Mouse (Mus musculus) forebrain, embryonic 16.5 days (tissue): ENCODE measurements around the gene Pttg1ip. TPM values are rescaled to one million over a fixed set of nuclear protein-coding genes. Genes with fewer than 3 reads are reported as not detected.

Source experiments
- ATAC-seq: fragments of 200-750 bp; cut with Nextera tagmentation; 2 replicates; pipeline ENCODE4 v1.8.0; 2017; ENCODE audit warnings: mild to moderate bottlenecking, moderate library complexity
- H3K27ac ChIP-seq: fragments of 300-500 bp; sonication (generic); 2 replicates; pipeline ENCODE4 v1.5.1; 2014; ENCODE audit warnings: low read length, control low read depth
- H3K27me3 ChIP-seq: fragments of 300-500 bp; sonication (generic); replicated peaks from 2 replicates; pipeline ENCODE4 v1.6.1; 2014; ENCODE audit warnings: low read length; ENCODE audit not compliant: control insufficient read depth, insufficient read depth
- H3K36me3 ChIP-seq: fragments of 300-500 bp; sonication (generic); 2 replicates; pipeline ENCODE4 v1.6.1; 2014; ENCODE audit not compliant: control insufficient read depth, insufficient read depth
- H3K4me1 ChIP-seq: fragments of 300-500 bp; sonication (generic); replicated peaks from 2 replicates; pipeline ENCODE4 v1.6.1; 2014; ENCODE audit warnings: low read length; ENCODE audit not compliant: control insufficient read depth, insufficient read depth
- H3K4me2 ChIP-seq: fragments of 300-500 bp; sonication (generic); 2 replicates; pipeline ENCODE4 v1.6.1; 2014; ENCODE audit warnings: mild to moderate bottlenecking, low read length, control low read depth
- H3K4me3 ChIP-seq: fragments of 300-500 bp; sonication (generic); replicated peaks from 2 replicates; pipeline ENCODE4 v1.5.1; 2014; ENCODE audit warnings: mild to moderate bottlenecking, low read length, control low read depth
- H3K9ac ChIP-seq: fragments of 300-500 bp; sonication (generic); replicated peaks from 2 replicates; pipeline ENCODE4 v1.6.1; 2014; ENCODE audit warnings: low read depth, low read length, control low read depth
- H3K9me3 ChIP-seq: fragments of 300-500 bp; sonication (generic); 2 replicates; pipeline ENCODE4 v1.6.1; 2016; ENCODE audit warnings: low read length; ENCODE audit not compliant: control insufficient read depth
- WGBS: fragments of 180-500 bp; shearing (Covaris S2); extraction: QIAGEN DNeasy Blood & Tissue Kit; methylation state at CpG from one replicate; pipeline ENCODE4 v1.1.7; 2014; 5-methylcytosine and 5-hydroxymethylcytosine counted together
- polyA plus RNA-seq: library from polyadenylated mRNA; unstranded; fragments of >200 nt; fragmentation: Nextera tagmentation; extraction: Ambion mirVana; gene quantifications from 2 replicates; pipeline ENCODE4 v1.2.1, GENCODE M21; 2015

The Pttg1ip gene
- polyA plus RNA-seq, 1 experiment from 2014 or later = 73.3 TPM

DNA sequence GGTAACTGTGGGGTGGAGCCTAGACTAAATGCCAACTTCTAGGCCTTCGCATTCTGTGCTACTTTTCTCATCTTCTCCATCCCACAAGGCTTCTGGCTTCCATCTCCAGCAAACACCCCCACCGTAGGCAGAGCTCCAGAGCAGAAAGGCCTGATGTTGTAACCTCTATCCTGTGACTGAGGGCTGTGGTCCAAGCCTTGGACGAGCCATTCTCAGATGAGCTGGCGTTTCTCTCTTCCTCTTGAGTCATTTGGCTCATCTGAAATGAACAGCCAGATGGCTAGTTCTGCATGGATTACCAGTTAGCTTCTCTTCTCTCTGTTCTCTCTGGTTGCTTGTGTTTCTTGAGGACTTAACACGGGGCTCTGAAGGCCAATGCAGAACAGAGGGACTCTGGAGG is 36.6 kb upstream of the Pttg1ip start:
- H3K4me2 ChIP-seq = no peak overlapping the region
- no peak overlapping the region for H3K4me3 ChIP-seq
- no peaks in the 10 kb centered on the region for H3K9me3 ChIP-seq
- 77% methylated on average over 5 of the region's 5 CpGs for WGBS
- H3K4me1 ChIP-seq = no peaks in the 10 kb centered on the region
- no peak for ATAC-seq
- H3K27ac ChIP-seq = no peak overlapping the region
- H3K27me3 ChIP-seq = no peaks in the 10 kb centered on the region
- no peaks in the 10 kb centered on the region for H3K36me3 ChIP-seq
- no peak overlapping the region for H3K9ac ChIP-seq

DNA sequence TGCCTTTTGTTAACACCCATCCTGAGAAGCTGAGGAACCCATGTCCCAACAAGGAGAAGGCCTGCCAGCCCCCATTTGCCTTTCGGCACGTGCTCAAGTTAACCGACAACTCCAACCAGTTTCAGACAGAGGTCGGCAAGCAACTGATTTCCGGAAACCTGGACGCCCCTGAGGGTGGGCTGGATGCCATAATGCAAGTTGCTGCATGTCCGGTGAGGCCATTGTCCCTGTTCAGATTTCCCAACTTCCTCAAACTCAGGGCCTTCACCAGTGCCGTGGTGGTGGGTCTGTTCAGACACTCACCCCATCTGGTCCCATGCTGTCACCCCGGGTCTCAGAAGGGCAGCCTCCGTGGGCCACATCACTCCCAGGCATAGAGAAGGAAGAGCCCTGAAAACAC is 32.9 kb upstream of the Pttg1ip start:
- 87% methylated on average over 10 of the region's 10 CpGs for WGBS
- no peak for ATAC-seq
- no peaks in the 10 kb centered on the region for H3K27me3 ChIP-seq

DNA sequence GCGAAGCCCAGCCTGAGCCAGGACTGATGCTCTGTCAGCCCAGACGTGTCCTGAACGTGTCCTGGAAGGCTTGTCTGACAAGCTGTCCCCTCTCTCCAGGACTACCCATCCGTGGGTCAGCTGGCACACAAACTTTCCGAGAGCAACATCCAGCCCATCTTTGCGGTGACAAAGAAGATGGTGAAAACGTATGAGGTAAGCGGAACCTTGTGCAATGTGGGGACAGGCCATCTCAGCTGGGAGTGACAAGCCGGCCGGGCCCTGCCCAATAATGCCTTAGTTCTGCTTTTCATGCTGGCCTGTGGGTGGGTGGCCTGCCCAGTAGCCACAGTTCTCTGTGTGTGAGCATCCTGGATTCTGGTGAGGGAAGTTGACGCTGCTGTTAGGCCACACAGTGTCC is 30.6 kb upstream of the Pttg1ip start:
- H3K4me1 ChIP-seq = no peaks in the 10 kb centered on the region
- no peaks in the 10 kb centered on the region for H3K27me3 ChIP-seq
- no peak overlapping the region for H3K4me3 ChIP-seq
- no peak overlapping the region for H3K27ac ChIP-seq
- no peaks in the 10 kb centered on the region for H3K36me3 ChIP-seq
- 69% methylated on average over 11 of the region's 11 CpGs for WGBS
- ATAC-seq = no peak
- no peak overlapping the region for H3K9ac ChIP-seq
- H3K9me3 ChIP-seq = no peaks in the 10 kb centered on the region
- H3K4me2 ChIP-seq = no peak overlapping the region

More for the DNA sequence above, 32.9 kb upstream of the Pttg1ip start:
- Histone ChIP-seq H3K27ac (no peak overlapping the region), H3K9me3 (no peaks in the 10 kb centered on the region), H3K4me2 (no peak overlapping the region), H3K4me1 (no peaks in the 10 kb centered on the region), H3K36me3 (no peaks in the 10 kb centered on the region), H3K4me3 (no peak overlapping the region), H3K9ac (no peak overlapping the region)

DNA sequence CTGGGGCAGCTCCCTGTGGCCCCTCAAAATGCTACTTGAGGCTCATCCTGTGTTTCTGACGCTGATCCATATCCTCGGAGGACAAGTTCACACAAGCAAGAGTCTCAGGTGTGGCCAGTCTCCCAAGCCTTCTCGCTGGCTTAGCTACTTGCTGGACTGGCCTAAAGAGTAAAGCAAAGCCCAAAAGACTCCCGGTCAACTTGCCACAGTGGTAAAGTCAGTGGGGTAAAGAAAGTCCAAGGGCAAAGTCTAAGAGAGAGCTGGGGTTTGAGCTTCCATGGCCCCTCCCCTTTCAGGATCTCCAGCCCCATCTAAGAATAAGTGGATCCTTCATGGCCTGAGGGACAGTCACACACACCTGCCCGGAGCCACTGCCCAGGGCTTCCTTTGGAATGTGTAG is 29.4 kb upstream of the Pttg1ip start:
- no peak overlapping the region for H3K27ac ChIP-seq
- H3K4me2 ChIP-seq = no peak overlapping the region
- no peak overlapping the region for H3K9ac ChIP-seq
- H3K27me3 ChIP-seq = no peaks in the 10 kb centered on the region
- ATAC-seq = no peak
- no peaks in the 10 kb centered on the region for H3K4me1 ChIP-seq
- no peaks in the 10 kb centered on the region for H3K36me3 ChIP-seq
- no peaks in the 10 kb centered on the region for H3K9me3 ChIP-seq
- H3K4me3 ChIP-seq = no peak overlapping the region
- 91% methylated on average over 5 of the region's 5 CpGs for WGBS

DNA sequence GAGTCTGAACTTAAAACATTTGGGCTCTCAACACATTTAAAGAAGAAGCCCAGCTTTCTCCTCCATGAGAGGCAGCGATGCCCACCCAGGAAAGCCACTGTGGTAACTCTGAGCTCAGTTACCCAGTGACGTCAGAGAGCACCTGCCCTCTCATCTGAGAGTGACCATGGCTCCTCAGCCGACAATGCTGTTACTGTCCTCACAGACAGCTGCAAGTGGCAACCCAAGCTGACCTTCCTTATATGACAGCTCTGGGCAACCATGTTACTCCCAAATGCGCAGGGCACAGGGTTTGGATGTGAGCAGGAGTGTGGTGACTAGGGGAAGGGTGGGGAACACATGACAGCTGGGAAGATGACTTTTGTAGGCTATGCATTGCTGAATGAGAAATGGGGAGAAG is 28.2 kb upstream of the Pttg1ip start:
- H3K4me2 ChIP-seq = no peak overlapping the region
- no peaks in the 10 kb centered on the region for H3K4me1 ChIP-seq
- H3K9me3 ChIP-seq = no peaks in the 10 kb centered on the region
- no peak overlapping the region for H3K4me3 ChIP-seq
- no peaks in the 10 kb centered on the region for H3K36me3 ChIP-seq
- H3K9ac ChIP-seq = no peak overlapping the region
- H3K27me3 ChIP-seq = no peaks in the 10 kb centered on the region
- no peak overlapping the region for H3K27ac ChIP-seq
- ATAC-seq = no peak
- WGBS = 87% methylated on average over 4 of the region's 4 CpGs

DNA sequence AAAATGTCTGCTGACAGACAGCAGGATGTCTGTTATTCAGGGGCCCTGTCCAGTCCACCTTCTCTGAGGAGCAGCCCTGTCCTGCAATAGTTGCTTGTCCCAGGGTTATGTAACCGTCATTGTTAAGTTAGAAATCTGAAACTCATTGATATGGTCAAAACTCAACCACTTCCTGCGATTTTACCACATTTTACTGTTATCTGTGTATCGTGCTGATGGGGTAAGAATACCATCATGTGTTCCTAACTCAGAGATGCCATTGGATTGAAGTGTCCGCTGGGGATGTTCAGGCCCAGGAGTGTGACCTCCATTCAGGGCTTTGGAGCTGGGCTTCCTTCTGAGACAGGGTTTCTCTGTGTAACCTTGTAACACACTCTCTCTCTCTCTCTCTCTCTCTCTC is 26.6 kb upstream of the Pttg1ip start:
- no peaks in the 10 kb centered on the region for H3K9me3 ChIP-seq
- H3K27ac ChIP-seq = no peak overlapping the region
- H3K4me1 ChIP-seq = no peaks in the 10 kb centered on the region
- no peaks in the 10 kb centered on the region for H3K27me3 ChIP-seq
- no peak overlapping the region for H3K4me3 ChIP-seq
- WGBS = 87% methylated on average over 4 of the region's 4 CpGs
- ATAC-seq = no peak
- no peaks in the 10 kb centered on the region for H3K36me3 ChIP-seq
- no peak overlapping the region for H3K4me2 ChIP-seq
- no peak overlapping the region for H3K9ac ChIP-seq

DNA sequence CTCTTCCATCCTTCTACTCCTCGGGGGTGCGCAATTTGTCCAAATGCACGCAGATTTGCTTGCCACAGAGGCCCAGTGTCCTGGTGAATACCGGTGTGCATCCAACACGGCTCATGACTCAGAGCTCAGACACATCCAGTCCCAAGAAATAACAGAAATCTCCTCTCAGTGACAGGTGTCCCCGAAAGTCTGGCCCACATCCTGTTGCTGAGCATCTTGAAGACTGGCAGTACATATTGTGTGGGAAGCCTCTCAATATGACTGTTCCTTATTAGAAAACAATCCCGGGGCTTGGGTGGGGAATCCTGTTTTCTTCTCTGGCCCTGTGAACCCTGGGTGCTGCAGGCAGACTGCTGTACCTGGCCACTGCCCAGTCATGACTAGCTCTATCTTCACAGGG is 24.9 kb upstream of the Pttg1ip start:
- no peak for ATAC-seq
- H3K4me3 ChIP-seq = no peak overlapping the region
- WGBS = 90% methylated on average over 7 of the region's 7 CpGs
- H3K36me3 ChIP-seq = no peaks in the 10 kb centered on the region
- no peaks in the 10 kb centered on the region for H3K4me1 ChIP-seq
- no peak overlapping the region for H3K9ac ChIP-seq
- H3K9me3 ChIP-seq = no peaks in the 10 kb centered on the region
- H3K27me3 ChIP-seq = no peaks in the 10 kb centered on the region
- no peak overlapping the region for H3K4me2 ChIP-seq
- no peak overlapping the region for H3K27ac ChIP-seq

DNA sequence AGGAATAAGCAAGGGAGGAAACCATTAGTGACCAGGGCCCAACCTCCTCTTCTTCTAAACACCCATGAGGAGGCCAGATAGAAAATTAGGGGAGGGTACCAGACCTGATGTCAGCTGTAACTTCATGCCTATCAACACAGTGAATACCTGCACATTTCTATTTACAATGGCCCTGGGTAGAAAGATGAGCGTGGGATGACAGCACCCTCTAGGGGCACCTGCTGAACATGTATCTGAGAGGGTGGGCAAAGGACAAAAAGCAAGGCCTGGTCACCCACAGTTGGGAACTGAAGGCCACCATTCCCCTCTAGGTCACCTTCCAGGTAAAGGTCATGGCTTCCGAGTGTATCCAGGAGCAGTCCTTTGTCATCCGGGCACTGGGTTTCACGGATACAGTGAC is 23.9 kb upstream of the Pttg1ip start:
- no peak for ATAC-seq
- H3K4me3 ChIP-seq = no peak overlapping the region
- H3K9me3 ChIP-seq = no peaks in the 10 kb centered on the region
- no peaks in the 10 kb centered on the region for H3K27me3 ChIP-seq
- no peak overlapping the region for H3K4me2 ChIP-seq
- no peak overlapping the region for H3K27ac ChIP-seq
- no peaks in the 10 kb centered on the region for H3K36me3 ChIP-seq
- no peaks in the 10 kb centered on the region for H3K4me1 ChIP-seq
- no peak overlapping the region for H3K9ac ChIP-seq
- WGBS = 87% methylated on average over 4 of the region's 4 CpGs

DNA sequence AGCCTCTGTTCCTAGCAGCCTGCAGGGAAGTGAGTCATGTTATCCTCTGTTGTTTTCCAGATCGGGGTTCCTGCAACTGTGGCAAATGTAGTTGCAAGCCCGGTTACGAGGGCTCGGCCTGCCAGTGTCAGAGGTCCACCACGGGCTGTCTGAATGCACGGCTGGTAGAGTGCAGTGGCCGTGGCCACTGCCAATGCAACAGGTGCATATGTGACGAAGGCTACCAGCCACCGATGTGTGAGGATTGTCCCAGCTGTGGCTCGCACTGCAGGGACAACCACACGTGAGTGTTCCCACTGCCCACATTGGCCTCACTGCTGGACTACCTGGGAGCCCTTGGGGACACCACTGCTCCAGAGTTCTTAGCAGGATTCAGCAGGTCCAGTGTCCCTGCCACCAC is 21.4 kb upstream of the Pttg1ip start:
- H3K4me1 ChIP-seq = no peaks in the 10 kb centered on the region
- ATAC-seq = no peak
- no peak overlapping the region for H3K4me3 ChIP-seq
- 87% methylated on average over 11 of the region's 11 CpGs for WGBS
- H3K27me3 ChIP-seq = no peaks in the 10 kb centered on the region
- H3K9me3 ChIP-seq = no peaks in the 10 kb centered on the region
- H3K9ac ChIP-seq = no peak overlapping the region
- no peak overlapping the region for H3K4me2 ChIP-seq
- no peak overlapping the region for H3K27ac ChIP-seq
- no peaks in the 10 kb centered on the region for H3K36me3 ChIP-seq

DNA sequence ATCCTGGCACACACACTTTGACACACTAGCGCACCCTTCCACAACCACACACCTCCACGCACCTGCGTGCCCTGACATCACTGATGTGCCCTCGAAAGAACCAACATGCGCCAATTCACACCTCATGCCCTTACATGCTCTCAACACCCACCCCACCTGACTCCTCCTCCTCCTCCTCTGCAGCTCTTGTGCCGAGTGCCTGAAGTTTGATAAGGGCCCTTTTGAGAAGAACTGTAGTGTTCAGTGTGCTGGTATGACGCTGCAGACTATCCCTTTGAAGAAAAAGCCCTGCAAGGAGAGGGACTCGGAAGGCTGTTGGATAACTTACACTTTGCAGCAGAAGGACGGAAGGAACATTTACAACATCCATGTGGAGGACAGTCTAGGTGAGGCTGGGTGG is 20.7 kb upstream of the Pttg1ip start:
- 92% methylated on average over 9 of the region's 9 CpGs for WGBS
- no peak for ATAC-seq
- Histone ChIP-seq H3K4me3 (no peak overlapping the region), H3K4me1 (no peaks in the 10 kb centered on the region), H3K4me2 (no peak overlapping the region), H3K9ac (no peak overlapping the region), H3K9me3 (no peaks in the 10 kb centered on the region), H3K27me3 (no peaks in the 10 kb centered on the region), H3K27ac (no peak overlapping the region), H3K36me3 (no peaks in the 10 kb centered on the region)
